Mouse (Mus musculus): ENCODE measurements around the gene Ankrd54.

DNA sequence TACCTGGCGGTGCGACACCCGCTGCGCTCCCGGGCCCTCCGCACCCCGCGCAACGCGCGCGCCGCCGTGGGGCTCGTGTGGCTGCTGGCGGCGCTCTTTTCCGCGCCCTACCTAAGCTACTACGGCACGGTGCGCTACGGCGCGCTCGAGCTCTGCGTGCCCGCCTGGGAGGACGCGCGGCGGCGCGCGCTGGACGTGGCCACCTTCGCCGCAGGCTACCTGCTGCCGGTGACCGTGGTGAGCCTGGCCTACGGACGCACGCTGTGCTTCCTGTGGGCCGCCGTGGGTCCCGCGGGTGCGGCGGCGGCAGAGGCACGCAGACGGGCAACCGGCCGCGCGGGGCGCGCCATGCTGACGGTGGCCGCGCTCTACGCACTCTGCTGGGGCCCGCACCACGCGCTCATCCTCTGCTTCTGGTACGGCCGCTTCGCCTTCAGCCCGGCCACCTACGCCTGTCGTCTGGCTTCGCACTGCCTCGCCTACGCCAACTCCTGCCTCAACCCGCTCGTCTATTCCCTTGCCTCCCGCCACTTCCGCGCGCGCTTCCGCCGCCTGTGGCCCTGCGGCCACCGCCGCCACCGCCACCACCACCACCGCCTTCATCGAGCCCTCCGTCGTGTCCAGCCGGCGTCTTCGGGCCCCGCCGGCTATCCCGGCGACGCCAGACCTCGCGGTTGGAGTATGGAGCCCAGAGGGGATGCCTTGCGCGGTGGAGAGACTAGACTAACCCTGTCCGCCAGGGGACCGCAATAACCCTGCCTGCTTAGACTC lies 19.8 kb downstream of the Ankrd54 start:
- TF ChIP-seq CTCF (IDR thresholded peaks at IDR 0.05; ENCODE audit: extremely low read depth, insufficient read depth, low read length) (no peak), POLR2A (IDR thresholded peaks at IDR 0.05; ENCODE audit: extremely low read depth, insufficient read depth, low read length) (no peak)
